Mouse (Mus musculus): ENCODE results near the gene Dcp1b.
"Not testable (repeated sequence)": the region's sequence is repeated elsewhere in the genome, so short reads cannot be mapped to it uniquely, and the experiment has no call there.

Gene Dcp1b

DNA sequence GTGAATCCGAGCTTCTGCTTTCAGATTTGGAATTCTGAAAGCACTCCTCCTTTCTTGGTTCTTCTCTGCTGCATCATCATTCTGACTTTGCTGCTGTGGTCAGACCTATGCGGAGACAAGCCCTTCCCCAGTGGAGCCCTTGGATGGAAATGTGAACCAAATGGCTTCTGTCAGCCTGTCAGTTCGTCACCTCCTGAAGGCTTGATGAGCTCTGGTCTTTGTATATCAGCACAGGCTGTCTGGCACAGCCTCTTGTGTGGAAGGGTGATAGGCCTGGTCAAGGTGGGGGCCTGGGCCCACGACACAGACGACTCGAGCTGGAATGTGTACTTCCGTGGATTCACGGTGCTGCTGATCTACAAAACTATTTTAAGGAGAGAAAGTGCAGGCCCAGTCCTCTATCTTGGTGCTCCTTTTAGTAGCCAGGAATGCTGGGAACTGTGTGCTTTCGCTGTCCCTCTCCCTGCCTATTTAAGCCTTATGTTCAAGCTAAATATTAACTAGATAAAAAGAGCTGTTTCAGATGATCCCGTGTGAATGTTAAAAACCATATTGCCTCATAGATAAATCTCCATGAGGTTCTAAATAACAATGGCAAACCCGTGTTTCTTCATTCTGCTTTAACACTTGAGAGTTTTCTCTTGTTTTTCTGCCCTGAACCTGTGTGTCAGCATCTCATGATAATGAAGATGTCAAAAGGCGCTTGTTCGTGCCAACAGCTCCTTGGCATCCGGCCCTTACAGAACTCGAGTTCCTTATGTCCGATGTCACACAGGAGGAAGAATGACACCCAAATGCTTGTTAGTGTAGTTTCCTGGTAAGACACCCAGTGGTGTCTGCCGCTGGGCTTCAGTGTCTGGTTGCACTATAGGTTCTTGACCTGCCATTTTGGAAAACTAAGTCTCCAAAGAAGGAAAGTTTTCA, 21.6 kb downstream of the Dcp1b start, which contains the start of gene Cacna1c:
Cacna1c (minus strand) TSS at position 37 of the 924 bp plus-strand sequence.
- peak; percentile 17 for DNase-seq

DNA sequence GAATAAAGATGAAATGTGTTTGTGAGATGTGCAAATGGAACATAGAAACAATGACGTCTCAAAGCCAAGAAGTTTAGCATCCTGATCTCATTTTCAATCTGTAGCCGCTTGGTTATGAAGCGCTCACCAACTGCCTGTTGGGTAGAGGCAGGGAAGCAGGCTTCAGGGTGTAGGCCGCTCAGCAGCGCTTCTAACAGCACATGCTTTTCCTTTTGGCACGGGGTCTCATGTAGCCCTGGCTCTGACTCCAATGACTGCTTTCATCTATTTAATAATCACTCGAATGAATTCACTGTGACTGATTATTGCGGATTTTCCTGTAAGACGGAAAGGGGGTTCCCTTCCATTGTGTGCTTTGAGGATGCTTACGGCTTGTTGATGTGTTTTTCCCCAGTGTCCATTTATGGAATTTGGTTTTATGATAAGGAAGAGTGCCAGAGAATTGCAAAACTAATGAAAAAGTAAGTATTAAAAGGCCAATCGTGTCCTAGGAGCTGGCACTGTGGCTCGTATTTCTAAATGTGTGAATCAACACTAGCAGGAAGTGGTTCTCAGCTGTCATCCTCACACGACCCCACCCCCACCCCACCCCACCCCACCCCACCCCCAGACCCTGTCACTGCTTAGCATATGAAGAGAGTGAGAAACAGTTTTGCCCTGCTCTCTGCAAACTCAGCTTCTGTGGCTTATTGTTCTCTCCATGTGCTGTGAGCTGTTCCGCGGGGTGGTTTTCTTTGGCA, 23.7 kb downstream of the Dcp1b start:
- no peak for DNase-seq

DNA sequence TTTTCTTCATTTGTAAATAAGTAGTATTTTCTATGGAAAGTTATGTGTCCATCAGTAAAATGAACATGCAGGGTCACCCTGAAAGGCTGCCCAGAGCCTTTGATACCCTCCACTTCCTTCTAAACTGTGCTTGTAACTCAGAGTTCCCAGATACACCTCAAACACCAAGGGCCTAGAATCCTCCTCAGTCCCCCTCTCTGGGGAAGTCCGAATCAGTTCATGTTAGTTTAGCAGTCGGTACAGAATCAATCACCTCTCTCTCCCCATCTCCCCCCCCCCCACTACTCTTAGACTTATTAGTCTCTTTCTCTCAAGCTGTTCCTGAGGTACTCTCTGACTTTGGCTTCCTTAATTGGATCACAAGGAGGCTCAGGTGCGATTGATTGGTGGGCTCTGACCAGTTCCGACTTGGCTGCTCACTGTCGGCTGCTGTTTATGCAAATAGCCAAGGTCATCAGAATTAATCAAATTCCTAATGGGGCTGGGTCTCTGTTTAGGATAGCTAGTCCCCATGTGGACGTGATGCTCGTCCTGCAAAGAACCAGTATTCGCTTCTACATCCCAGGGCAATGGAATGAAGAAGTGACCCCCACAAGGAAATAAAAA, 24.3 kb downstream of the Dcp1b start:
- DNase-seq, result no peak

DNA sequence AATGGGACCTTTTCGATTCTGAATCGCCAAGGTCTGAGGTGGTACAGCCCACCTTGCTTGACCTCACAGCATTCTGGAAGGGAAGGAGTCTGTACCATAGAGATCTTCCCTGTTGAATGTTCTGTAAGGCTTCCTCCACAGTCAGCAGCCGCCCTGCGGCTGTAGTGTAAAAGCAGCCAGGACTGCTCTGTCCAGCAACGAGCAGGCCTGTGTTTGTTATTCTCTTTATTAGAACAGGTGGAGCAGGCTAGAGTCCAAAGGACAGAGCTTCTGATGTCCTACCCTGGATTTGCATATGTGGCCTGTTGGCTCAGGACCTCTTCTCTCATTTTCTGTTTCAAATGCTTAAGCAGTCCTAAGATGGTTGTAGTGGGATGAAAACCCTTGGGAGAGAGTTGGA, 25.3 kb downstream of the Dcp1b start:
- no peak for DNase-seq

DNA sequence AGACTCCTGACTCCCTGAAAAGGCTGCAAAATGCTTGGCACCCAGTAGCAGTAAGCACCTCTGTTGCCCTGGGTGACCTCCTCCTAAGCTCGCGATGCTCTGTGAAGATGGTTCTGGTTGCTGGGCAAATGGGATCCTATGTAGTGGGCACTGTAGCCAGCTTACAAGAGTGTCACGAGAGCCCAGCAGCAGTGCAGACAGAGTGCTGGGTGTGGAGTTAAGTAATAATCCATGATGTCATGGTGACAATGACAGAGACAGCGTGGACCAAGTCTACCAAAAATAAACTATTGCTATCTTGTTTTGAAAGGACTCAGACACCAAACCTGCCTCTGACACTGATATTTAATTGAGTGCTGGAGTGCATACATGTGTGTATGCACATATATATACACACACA, 26.5 kb downstream of the Dcp1b start:
- no peak for DNase-seq

DNA sequence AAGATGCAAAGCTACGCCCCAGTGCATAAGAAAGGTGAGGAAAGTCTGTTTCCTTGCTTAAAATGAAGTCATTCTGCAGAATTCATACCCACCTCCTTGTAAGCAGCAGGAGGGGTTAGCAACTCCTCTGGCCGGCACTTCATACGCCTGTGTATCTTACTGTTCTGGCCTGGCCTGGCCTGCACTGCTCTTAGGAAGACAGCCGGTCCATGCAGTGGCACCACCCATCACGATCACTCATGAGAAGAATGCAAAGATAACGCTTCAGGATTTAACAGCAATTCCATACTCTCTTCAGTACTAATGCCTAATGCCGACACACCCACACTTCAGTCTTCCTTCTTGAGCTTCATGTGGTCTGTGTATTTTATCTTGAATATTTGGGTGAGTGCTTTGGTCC, 29.2 kb downstream of the Dcp1b start:
- DNase-seq, result no peak

DNA sequence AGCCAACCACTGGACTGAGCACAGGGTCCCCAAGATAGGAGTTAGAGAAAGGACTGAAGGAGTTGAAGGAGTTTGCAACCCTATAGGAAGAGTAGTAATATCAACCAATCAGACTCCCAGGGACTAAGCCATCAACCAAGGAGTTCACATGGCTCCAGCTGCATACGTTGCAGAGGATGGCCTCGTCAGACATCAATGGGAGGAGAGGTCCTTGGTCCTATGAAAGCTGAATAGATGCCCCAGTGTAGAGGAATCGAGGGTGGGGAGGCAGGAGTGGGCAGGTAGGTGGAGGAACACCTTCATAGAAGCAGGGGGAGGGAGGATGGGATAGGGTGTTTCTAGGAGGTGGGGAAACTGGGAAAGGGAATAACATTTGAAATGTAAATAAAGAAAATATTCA, 29.9 kb downstream of the Dcp1b start:
- no peak for DNase-seq

DNA sequence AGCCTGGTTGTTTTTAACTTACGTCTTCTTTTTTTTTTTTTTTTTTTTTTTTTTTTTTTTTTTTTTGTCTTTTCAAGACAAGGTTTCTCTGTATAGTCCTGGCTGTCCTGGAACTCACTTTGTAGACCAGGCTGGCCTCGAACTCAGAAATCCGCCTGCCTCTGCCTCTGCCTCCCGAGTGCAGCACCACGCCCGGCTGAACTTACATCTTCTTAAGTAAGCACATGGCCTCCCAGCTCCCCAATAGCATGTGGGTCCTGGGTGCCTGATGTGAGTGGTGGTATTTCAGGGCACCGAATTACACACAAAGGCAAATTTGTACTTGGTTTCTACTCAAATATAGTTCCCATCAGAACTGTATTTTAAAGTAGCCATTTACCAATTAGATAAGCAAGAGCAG, 31.0 kb downstream of the Dcp1b start:
- DNase-seq, result not testable (repeated sequence)

DNA sequence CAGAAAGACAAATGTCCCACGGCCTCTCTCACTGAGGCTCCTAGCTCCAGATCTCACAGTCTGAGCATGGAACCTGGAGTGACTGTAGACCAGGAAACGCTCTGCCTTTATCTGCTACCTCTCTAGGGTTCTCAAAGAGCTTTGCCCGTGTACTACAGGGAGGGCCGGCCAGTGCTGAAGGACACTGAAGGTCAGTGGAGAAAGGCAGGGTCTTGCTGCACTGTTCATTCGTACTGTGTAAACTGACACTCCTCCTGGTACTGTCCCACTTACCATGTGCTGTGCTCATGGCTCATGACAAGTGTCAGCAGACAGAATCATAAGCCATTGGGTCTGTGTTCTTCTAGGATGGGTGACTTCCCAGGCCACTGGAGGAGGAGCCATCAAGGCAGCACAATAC, 38.3 kb downstream of the Dcp1b start:
- no peak for DNase-seq

DNA sequence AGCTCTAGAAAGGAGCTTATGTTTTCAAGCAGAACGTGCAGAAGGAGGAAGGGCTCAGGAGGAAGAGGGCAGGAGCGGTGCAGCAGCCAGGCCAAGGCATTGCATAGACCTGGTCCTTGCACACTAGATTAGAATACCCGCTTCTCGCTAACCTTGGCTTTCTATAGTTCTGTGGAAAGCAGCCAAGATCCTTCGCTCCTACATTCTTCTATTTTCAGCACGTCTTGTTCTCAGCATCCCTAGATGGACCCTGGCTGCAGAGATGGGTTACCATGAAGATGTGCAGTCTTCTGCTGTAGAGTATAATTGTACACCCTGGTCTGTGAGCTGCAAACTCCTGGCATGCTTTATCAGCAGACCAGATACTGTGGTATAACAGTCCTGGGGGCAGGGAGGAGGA, 39.1 kb downstream of the Dcp1b start:
- DNase-seq, result no peak

DNA sequence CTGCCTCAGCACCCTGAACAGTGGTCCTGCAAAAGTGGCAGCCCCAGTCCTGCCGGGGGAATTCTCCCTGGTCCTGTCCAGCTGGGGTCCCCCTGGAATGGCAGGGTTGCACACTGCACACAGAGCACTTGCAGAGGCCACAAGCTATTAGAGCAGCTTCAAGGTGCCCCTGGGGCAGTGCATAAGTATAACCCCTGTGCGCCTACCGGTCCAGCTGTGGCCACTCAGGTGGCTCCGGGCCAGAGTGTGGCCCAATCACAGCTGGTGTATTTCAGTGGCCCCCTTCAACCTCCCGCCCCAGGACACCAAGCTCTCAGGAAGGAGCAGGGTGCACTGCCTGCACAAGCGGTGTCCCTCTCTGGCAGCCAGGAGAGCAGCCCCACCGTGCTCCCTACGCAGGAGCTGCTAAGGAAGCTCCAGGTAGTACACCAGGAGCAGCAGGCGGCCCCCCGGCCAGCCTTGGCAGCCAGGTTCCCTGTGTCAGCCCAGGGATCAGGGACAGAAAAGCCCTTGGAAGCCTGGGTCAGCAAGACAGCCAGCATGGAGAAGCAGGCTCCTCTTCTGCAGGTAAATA, 40.1 kb downstream of the Dcp1b start:
- DNase-seq, result no peak

DNA sequence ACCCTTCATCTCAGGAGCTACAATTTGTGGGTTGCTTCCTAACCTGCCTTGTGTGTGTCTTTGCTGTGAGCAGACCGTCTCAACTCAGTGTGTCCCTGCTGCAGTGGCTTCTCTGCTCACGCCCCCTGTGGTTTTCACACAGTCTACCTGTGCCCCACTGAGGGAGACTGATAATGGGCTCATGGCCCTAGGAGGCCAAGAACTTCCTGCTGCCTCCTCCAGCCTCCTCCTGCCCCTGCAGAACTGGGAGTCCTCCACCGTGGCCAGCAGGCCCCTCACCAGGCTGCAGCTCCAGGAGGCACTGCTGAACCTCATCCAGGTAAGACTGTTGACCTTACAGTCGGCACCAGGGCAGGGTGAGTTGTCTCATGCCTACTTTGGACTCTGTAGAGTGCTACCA, 42.6 kb downstream of the Dcp1b start:
- DNase-seq, result no peak

DNA sequence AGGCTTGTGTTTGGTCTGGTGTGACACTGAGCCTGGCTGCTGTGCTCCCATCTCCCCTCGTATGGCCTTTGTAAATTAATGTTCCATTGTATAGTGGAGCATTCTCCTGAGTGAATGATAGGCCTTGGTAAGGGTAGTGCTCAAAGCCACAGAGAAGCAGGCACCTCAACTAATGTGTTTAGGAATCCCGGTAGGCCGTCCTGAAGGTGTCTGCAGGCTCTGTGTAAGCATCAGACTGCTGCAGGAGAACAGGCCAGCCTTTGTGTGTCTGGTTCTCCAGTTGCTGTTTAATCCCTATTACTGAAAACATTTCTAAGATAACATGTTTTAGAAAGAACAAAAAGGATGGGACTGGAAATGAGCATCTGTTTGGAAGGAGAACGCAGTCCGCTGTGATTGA, 43.5 kb downstream of the Dcp1b start:
- no peak for DNase-seq

DNA sequence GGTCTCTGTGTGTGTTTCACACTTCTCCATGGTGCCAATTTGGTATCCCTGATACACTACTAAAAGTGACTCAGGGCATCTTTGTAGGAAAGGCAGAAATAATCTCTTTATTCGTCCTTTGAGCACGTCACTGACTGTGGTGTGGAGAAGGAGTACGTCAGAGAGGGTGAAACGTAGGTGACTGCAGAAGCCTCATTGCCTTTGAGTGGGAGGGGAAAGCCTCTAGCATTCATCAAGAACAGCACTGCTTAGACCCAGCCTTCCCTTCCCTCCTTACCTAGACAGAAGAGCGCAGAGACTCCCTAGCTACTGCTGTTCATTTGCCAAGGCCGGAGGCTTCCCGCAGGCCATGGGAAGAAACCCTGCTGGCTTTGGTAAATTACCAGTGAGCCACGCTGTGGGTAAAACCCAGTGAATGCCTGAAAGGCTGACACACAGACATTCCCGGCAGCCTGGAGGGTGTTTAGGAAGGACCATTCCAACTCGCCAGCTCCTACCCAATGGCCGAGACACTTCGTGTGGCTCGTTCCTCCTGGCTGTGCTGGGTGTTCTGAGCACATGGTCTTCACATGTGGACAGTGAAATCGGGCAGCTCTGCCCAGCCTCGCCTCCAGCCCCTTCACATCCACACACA, 44.3 kb downstream of the Dcp1b start:
- DNase-seq, result no peak

DNA sequence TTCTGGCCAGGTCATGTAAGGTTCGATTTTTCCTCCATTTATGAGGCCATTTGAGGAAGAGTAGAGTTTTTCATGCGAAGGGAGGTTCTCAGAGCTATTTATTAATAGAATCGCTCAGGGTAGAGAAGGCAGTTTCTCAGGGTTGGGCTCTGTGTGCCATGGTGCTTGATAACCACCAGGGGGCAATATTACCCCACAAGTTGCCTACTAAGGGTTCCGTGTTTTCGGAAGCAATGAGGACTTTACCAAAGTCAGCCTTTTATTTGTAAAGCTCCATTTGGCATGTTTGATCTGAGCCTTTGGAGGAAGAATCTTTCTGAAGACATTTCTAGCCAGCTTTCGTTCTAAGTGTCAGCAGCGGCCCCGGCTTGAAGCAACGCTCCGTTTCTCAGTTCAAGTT, 45.2 kb downstream of the Dcp1b start:
- peak; percentile 69 for DNase-seq

DNA sequence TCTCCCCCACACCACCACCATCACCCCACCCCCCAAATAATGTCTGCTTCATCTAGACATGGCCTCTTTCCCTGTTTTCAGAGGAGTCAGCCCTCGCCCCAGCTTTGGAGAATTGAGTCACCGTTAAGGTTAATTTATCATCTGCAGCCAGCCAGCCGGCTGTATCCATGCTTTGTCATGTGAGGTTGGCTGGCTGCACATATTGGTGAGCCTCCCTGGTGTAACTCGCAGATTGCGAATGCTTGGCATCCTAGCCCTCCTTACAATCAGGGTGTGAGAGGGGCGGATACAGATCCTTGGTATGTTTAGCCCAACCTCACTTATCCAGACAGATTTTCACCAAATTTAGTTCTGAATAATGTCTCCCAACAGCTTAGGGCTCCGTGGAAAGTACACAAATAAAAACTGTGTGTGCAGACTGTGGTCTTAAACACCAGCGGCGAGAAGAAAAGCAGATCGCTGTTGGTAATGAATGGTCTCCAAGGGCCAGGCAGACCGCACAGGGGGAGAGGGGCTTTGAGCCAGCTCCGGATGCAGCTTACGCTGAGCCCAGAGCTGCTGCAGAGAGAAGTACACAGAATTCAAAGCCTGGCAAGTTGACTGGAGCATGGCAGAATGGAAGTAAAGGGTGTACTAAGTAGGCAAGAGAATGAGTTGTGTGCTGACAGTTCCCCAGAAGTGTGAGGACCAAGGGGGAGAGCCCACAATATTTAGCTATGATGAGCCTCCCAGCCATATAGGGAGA, 49.6 kb downstream of the Dcp1b start:
- no peak for DNase-seq

DNA sequence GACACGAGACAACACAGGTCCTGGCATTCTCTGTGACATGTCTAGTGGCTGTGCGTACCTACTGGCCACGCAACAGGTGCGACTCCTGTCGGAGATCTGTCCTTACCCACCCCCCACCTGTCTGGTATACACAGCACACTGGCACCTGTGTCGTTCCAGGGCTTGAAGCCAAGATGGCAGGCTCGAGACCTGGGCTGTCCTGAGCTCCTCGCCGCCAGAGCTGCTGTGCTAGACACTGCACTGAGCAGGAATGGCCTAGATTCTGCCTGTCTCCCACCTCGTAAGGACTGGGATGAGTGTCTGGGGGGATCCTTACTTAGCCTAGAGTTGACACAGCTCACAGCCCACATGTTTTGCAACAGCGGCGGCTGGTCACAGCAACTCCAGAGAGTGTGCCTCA, 50.2 kb downstream of the Dcp1b start:
- no peak for DNase-seq

DNA sequence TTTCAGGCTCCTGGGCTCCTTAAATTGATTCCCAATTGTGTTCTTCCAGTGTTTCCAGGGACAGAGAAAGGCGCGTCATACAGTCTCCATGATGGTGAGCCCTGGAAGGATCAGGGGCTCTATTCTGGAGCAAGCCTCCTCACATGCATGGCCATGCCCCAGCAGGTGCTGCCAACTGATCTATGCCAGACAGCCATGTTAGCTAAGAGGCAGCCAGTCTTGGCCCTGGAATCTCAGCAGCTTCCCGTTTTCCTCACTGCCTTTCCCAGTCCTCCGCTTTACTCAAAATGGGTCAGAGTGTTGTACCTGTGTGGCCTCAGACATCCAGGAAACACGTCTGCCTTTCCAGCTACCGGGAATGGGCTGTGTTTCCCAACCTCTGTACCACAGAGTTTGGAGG, 50.7 kb downstream of the Dcp1b start:
- DNase-seq, result no peak

DNA sequence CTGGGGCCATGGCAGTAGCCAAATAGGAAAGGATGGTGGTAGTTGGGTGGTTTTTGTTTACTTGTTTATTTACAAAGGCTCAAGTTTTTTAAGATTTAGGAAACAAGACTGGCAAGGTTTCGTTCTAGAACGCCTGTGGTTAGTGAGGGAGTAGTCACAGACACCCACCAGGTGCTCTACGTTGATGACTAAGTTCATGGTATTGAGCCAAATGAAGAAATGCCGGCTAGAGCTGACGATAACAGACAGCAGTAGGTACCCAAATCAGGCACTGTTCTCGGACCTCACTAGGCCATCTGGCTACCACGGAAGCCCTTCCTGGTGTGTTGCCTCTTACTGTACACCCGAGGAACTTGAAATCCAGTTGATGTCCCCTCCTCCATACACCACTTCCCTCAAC, 51.9 kb downstream of the Dcp1b start:
- DNase-seq, result no peak

DNA sequence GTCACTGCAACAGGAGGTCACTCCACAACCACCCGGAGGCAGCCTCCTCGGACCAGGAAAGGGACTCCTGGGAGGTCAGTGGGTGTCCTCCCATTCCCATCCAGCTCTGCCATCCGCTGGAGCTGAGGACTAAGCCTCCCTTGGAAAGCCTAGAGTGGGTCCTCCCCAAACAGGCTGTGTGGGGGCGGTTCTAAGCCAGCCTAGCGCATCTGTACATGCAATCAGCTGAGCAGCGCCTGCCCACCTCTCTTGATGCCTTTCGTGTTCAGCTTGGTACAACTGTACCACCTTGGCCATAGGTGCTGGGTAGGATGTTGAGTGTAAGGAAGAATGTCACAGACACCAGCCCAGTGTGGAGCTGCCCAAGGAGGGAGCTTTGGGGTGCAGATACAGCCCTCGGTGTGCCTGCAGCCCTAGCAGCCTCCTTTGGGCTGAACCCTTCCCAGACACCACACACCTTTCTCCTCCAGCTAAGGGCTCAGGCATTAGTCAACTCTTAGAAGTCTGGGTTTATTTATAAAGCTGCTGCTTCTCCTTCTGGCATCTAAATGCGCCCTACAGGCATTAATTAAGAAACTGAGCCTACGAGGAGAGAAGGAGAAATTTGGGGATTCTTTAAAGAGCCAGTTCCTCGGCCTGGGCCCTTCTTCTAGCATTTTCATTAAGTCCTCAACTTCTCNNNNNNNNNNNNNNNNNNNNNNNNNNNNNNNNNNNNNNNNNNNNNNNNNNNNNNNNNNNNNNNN, 54.0 kb downstream of the Dcp1b start:
- DNase-seq, result no peak

DNA sequence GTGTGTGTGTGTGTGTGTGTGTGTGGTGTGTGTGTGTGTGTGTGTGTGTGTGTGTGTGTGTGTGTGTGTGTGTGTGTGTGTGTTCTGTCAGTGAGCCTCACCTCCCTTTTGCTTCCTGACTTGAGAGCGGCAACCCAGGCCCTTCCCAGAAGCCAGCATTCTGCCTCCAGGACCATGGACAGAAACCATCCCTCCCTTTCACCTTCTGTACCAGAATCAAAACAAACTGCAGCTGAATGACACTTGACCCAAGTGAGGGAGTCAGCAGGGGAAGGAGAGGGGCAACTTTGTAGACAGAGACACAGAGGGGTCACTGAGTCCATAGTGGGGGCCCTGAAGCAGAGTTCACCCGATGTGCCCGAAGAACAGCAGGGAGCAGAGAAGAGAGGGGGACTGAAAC, 58.0 kb downstream of the Dcp1b start:
- no peak for DNase-seq

All from retina, postnatal 1 day (tissue).